Mouse (Mus musculus) gastrocnemius, postnatal 25 days (tissue): Measurements from ENCODE around the gene Tmem150a. TPM values are rescaled to one million over a fixed set of nuclear protein-coding genes. Genes with fewer than 3 reads are reported as not detected.

ENCODE experiments used
- DNase-seq: peaks from one replicate; pipeline ENCODE4 v3.0.0; 2022
- total RNA-seq, 2 experiments: library from RNA; stranded (reverse); gene quantifications; 1 replicate in 1 of 2; 2 replicates in 1 of 2; pipeline ENCODE4 v1.2.3; 2021

Gene Tmem150a
- total RNA-seq, 2 experiments from 2014 or later = 14.8 to 17.3 TPM

DNA sequence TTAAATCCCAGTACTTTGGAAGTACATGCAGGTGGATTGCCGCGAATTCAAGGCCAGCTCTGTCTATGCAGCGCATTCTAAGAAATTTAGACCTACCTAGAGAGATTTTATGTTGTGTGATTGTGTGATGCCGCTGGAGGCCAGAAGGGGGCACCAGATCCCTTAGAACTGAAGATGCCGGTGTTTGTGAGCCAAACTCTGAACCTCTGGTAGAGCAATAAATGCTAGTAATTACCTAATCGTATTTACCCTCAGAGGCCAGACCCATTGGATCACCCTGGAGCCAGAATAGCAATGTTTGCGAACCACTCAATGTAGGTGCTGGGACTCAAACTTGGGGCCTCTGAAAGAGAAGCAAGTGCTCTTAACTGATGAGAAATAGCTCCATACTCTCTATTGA lies 46.6 kb downstream of the Tmem150a start:
- peak; percentile 36 for DNase-seq

DNA sequence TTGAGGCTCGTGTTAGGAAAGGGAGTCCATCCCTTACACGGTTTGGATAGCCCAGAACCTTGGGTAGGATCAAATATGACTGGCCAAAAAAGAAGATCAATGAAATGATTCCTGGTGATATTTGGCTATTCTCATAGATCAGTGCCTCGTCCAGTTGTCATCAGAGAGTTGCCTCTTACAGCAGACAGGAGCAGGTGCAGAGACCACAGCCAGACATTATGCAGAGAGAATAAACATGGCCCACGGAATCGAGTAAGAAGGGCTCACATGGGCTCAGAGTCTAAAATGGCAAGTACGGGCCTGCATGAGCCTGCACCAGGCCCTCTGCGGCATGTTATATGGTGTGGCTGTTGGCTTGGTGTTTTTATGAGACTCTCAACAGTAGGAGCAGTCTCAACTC lies 50.1 kb downstream of the Tmem150a start:
- DNase-seq = no peak

DNA sequence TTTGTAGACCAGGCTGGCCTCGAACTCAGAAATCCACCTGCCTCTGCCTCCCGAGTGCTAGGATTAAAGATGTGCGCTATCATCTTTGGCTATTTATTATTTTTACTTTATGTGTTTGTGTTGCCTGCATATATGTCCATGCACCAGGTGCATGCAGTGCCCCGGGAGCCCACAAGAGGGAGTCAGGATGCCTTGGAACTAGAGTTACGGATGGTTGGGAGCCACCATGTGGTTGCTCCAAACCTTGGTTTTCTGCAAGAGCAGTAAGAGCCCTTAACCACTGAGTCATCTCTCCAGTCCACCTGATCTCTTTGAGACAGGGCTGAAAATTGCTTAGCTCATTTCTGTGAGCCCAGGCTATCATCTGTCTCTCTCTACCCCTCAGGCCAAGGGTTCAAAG lies 51.9 kb downstream of the Tmem150a start:
- peak; percentile 58 for DNase-seq

Other genes with a start within 250 kb of the Tmem150a start
- gene Atoh8, start 119.9 kb upstream of the Tmem150a start, total RNA-seq = 1 to 10 TPM; 4.5 to 7.8 TPM
- not detected for gene Sftpb, start 50.8 kb upstream of the Tmem150a start, total RNA-seq
- 10 to 100 TPM; 18.6 to 20.3 TPM for gene Usp39, start 10.3 kb upstream of the Tmem150a start, total RNA-seq
- gene 0610030E20Rik, start 8.1 kb upstream of the Tmem150a start, total RNA-seq = 10 to 100 TPM; 11.2 to 12.8 TPM
- gene Rnf181, start 11.5 kb downstream of the Tmem150a start, total RNA-seq = 10 to 100 TPM; 23.8 to 28.8 TPM
- gene Vamp5, start 25.0 kb downstream of the Tmem150a start, total RNA-seq = 10 to 100 TPM; 97.2 to 99.9 TPM
- gene Vamp8, start 35.3 kb downstream of the Tmem150a start, total RNA-seq = 10 to 100 TPM; 44.2 to 49.7 TPM
- 10 to 100 TPM; 12.3 to 16.4 TPM for gene Ggcx, start 58.9 kb downstream of the Tmem150a start, total RNA-seq
- gene Mat2a, start 84.1 kb downstream of the Tmem150a start, total RNA-seq = 100 to 1,000 TPM; 113 to 118 TPM
- 1 to 10 TPM in 1 of 2 experiments, under 1 TPM in 1; 1.00 to 1.3 TPM for gene Sh2d6, start 166.3 kb downstream of the Tmem150a start, total RNA-seq
- gene Capg, start 188.9 kb downstream of the Tmem150a start, total RNA-seq = 10 to 100 TPM in 1 of 2 experiments, 1 to 10 TPM in 1; 8.1 to 10.5 TPM
- 1 to 10 TPM; 8.6 to 9.3 TPM for gene Elmod3, start 243.0 kb downstream of the Tmem150a start, total RNA-seq
- gene Retsat, start 243.0 kb downstream of the Tmem150a start, total RNA-seq = 10 to 100 TPM; 55.9 to 73.4 TPM